Mouse (Mus musculus) kidney, postnatal 0 days (tissue): ENCODE data around the gene Slc25a16. TPM values are rescaled to one million over a fixed set of nuclear protein-coding genes. Genes with fewer than 3 reads are reported as not detected.

Source experiments
- ATAC-seq: fragments of 200-750 bp; cut with Nextera tagmentation; replicated peaks from 2 replicates; pipeline ENCODE4 v1.8.0; 2017; ENCODE audit warnings: low read depth, moderate number of reproducible peaks, moderate TSS enrichment, moderate library complexity; ENCODE audit not compliant: low FRiP score
- DNase-seq: peaks from one replicate; pipeline ENCODE4 v3.0.0-alpha.2; 2016; ENCODE audit warnings: low spot score
- H3K27ac ChIP-seq: fragments of 300-500 bp; sonication (generic); 2 replicates; pipeline ENCODE4 v1.5.1; 2014; ENCODE audit warnings: mild to moderate bottlenecking
- H3K27me3 ChIP-seq: fragments of 300-500 bp; sonication (generic); 2 replicates; pipeline ENCODE4 v1.6.1; 2014; ENCODE audit warnings: low read length, mixed read lengths; ENCODE audit not compliant: insufficient read depth
- H3K36me3 ChIP-seq: fragments of 300-500 bp; sonication (generic); 2 replicates; pipeline ENCODE4 v1.6.1; 2014; ENCODE audit warnings: low read length, mixed read lengths; ENCODE audit not compliant: insufficient read depth
- H3K4me1 ChIP-seq: fragments of 300-500 bp; sonication (generic); replicated peaks from 2 replicates; pipeline ENCODE4 v1.6.1; 2014; ENCODE audit warnings: antibody characterized with exemption, low read length, mixed read lengths; ENCODE audit not compliant: insufficient read depth
- H3K4me2 ChIP-seq: fragments of 300-500 bp; sonication (generic); 2 replicates; pipeline ENCODE4 v1.6.1; 2014; ENCODE audit warnings: mild to moderate bottlenecking, low read length, moderate library complexity, mixed read lengths
- H3K4me3 ChIP-seq: fragments of 300-500 bp; sonication (generic); replicated peaks from 2 replicates; pipeline ENCODE4 v1.5.1; 2014; ENCODE audit warnings: low read depth, low read length
- H3K9ac ChIP-seq: fragments of 300-500 bp; sonication (generic); 2 replicates; pipeline ENCODE4 v1.6.1; 2014; ENCODE audit warnings: low read depth, low read length
- H3K9me3 ChIP-seq: fragments of 300-500 bp; sonication (generic); replicated peaks from 2 replicates; pipeline ENCODE4 v1.6.1; 2016; ENCODE audit warnings: low read length, inconsistent platforms, mixed read lengths
- CTCF ChIP-seq: IDR thresholded peaks from 2 replicates; pipeline ENCODE4 v1.5.1; 2016; ENCODE audit warnings: antibody characterized with exemption, low read depth, mild to moderate bottlenecking, moderate library complexity
- WGBS: fragments of 180-500 bp; shearing (Covaris S2); extraction: QIAGEN DNeasy Blood & Tissue Kit; methylation state at CpG from one replicate; pipeline ENCODE4 v1.1.7; 2014; 5-methylcytosine and 5-hydroxymethylcytosine counted together
- polyA plus RNA-seq: library from polyadenylated mRNA; unstranded; fragments of >200 nt; fragmentation: Nextera tagmentation; extraction: Ambion mirVana; gene quantifications from 2 replicates; pipeline ENCODE4 v1.2.1, GENCODE M21; 2015

The Slc25a16 gene
- polyA plus RNA-seq, 1 experiment from 2014 or later, result 27.6 TPM

GRCm38 (mm10) chr10:62946738-62947471 is 26.5 kb downstream of the Slc25a16 start, which contains the start of gene Dna2:
Gene Dna2, plus strand, starts transcription at chr10:62947026.
- Histone ChIP-seq H3K9ac (peak within 1 kb of the TSS; percentile 71), H3K9me3 (no peaks in the 10 kb centered on the region), H3K4me3 (peak within 1 kb of the TSS; percentile 69), H3K27me3 (no peaks in the 10 kb centered on the region), H3K27ac (peak within 1 kb of the TSS; percentile 82), H3K36me3 (peaks cover 8% of the 10 kb centered on the region), H3K4me1 (no peaks in the 10 kb centered on the region), H3K4me2 (peak within 1 kb of the TSS; percentile 87)
- DNase-seq, result peak; percentile 88
- TF ChIP-seq CTCF, result peak; percentile 38; the same call in 1 of the 2 replicates
- WGBS, result under 1% methylated on average over 68 of the region's 68 CpGs
- ATAC-seq, result peak; percentile 88

DNA sequence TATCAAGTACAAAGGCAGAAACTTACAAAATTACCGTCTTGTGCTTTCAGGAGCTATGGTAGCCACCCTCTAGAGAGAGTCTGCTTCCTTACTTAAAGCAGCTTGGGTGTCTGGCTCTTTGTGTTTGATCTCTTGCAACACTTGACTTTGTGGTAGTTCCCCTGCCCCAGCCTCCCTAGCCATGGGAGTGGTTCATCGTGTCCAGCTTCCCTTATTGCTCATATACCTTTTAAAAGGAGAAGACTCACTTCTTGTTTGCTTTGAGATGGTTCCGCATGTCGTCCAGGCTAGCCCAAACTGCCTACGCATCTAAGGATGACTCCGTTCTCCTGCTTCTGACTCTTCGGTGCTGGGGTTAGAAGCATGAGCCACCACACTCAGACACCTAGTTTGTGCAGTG is 28.1 kb downstream of the Slc25a16 start:
- no peak overlapping the region for H3K4me3 ChIP-seq
- DNase-seq (no peak), ATAC-seq (no peak)
- H3K27ac ChIP-seq, result no peak overlapping the region
- H3K9me3 ChIP-seq, result no peaks in the 10 kb centered on the region
- no peak for TF ChIP-seq CTCF
- H3K27me3 ChIP-seq, result no peaks in the 10 kb centered on the region
- 0 out of 2 replicates have a peak, but pooled peaks cover under 1% of the 10 kb centered on the region for H3K36me3 ChIP-seq
- H3K4me1 ChIP-seq, result no peaks in the 10 kb centered on the region
- H3K4me2 ChIP-seq, result no peak overlapping the region
- no peak overlapping the region for H3K9ac ChIP-seq
- WGBS, result 96% methylated on average over 7 of the region's 7 CpGs

GRCm38 (mm10) chr10:62963956-62964355 is 43.5 kb downstream of the Slc25a16 start:
- Histone ChIP-seq H3K9me3 (no peaks in the 10 kb centered on the region), H3K27ac (no peak overlapping the region), H3K9ac (no peak overlapping the region), H3K4me1 (no peaks in the 10 kb centered on the region), H3K36me3 (peaks cover 35% of the 10 kb centered on the region), H3K4me2 (no peak overlapping the region), H3K4me3 (no peak overlapping the region), H3K27me3 (no peaks in the 10 kb centered on the region)
- DNase-seq, result no peak
- 92% methylated on average over 7 of the region's 7 CpGs for WGBS
- no peak for ATAC-seq
- no peak for TF ChIP-seq CTCF

GRCm38 (mm10) chr10:62965796-62966195 is 45.4 kb downstream of the Slc25a16 start:
- H3K36me3 ChIP-seq, result peaks cover 22% of the 10 kb centered on the region
- peak overlapping the region; percentile 6; the same call in 1 of the 2 replicates for H3K27ac ChIP-seq
- no peaks in the 10 kb centered on the region for H3K4me1 ChIP-seq
- no peak overlapping the region for H3K4me2 ChIP-seq
- no peak overlapping the region for H3K4me3 ChIP-seq
- 78% methylated on average over 11 of the region's 11 CpGs for WGBS
- DNase-seq (no peak), ATAC-seq (no peak)
- TF ChIP-seq CTCF, result no peak
- H3K9ac ChIP-seq, result no peak overlapping the region
- H3K9me3 ChIP-seq, result no peaks in the 10 kb centered on the region
- no peaks in the 10 kb centered on the region for H3K27me3 ChIP-seq

GRCm38 (mm10) chr10:62966291-62966690 is 45.9 kb downstream of the Slc25a16 start:
- Histone ChIP-seq H3K9ac (no peak overlapping the region), H3K4me1 (no peaks in the 10 kb centered on the region), H3K9me3 (no peaks in the 10 kb centered on the region), H3K4me3 (no peak overlapping the region), H3K36me3 (peaks cover 20% of the 10 kb centered on the region), H3K27ac (peak overlapping the region; percentile 6; the same call in 1 of the 2 replicates), H3K4me2 (no peak overlapping the region), H3K27me3 (no peaks in the 10 kb centered on the region)
- peak; percentile 57; the same call in 1 of the 2 replicates for ATAC-seq
- 66% methylated on average over 15 of the region's 15 CpGs for WGBS
- peak; percentile 14 for DNase-seq
- no peak for TF ChIP-seq CTCF

- 56% methylated on average over 16 of the region's 16 CpGs for WGBS
- H3K4me3 ChIP-seq, result no peak overlapping the region
Measured at GRCm38 (mm10) chr10:62971821-62972220, 51.4 kb downstream of the Slc25a16 start.

More at GRCm38 (mm10) chr10:62971821-62972220, 51.4 kb downstream of the Slc25a16 start:
- no peak overlapping the region for H3K9ac ChIP-seq
- no peak overlapping the region for H3K4me2 ChIP-seq
- no peaks in the 10 kb centered on the region for H3K36me3 ChIP-seq
- H3K4me1 ChIP-seq, result no peaks in the 10 kb centered on the region
- peak; percentile 58 for DNase-seq
- TF ChIP-seq CTCF, result peak; percentile 55
- no peak overlapping the region for H3K27ac ChIP-seq
- peak; percentile 73 for ATAC-seq
- no peaks in the 10 kb centered on the region for H3K9me3 ChIP-seq
- H3K27me3 ChIP-seq, result no peaks in the 10 kb centered on the region
